ENCODE assay signal across 8 mouse cellular contexts in the genomic region with DNA sequence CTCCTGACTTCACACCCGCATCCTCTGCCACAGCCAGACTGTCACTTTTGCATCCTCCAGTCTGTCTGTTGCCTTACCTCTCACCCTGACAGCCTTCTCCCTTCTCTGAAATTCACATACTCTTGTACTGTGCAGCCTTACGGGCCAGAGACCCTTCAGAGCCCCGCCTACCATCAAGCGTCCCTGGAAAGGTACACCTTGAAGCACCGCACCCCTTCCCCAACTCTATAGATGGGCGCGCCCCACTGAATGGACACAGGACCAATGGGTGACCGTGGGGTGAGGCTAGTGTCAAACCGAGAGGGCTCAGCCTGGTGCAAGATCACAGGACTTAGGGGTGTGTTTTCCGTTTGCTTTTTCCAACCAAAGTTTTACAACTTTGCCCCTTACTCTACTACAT. TPM values are rescaled to one million over a fixed set of nuclear protein-coding genes. Genes with fewer than 3 reads are reported as not detected.
DNase-seq lines count a peak whose midpoint lies in the region; ATAC-seq lines count a peak whose summit lies in the region.

No protein-coding gene starts in this region.

- H3K36me3 ChIP-seq in heart, embryonic 12.5 days, result peaks cover 13% of the 10 kb centered on the region; the same call in 1 of the 2 replicates
- no peaks in the 10 kb centered on the region for H3K36me3 ChIP-seq in hindbrain, embryonic 13.5 days
- H3K36me3 ChIP-seq in macrophage (ENCODE audit: inconsistent target), result peaks cover 30% of the 10 kb centered on the region

- 0 out of 2 replicates have a peak, but pooled peaks cover 4% of the 10 kb centered on the region for H3K27me3 ChIP-seq in heart, embryonic 12.5 days (replicated peaks)
- H3K27me3 ChIP-seq in hindbrain, embryonic 13.5 days, result peaks cover 53% of the 10 kb centered on the region

- no peak overlapping the region for H3K27ac ChIP-seq in heart, embryonic 12.5 days (ENCODE audit: poor library complexity, severe bottlenecking)
- no peak overlapping the region for H3K27ac ChIP-seq in hindbrain, embryonic 13.5 days
- H3K27ac ChIP-seq in macrophage, result peak overlapping the region; percentile 87

- no peak for DNase-seq in heart, adult 9 months (ENCODE audit: low spot score in 2 of 2)
- DNase-seq in ZHBTc4 (ENCODE audit: low read depth, low spot score), result peak; percentile 48
- DNase-seq in adrenal gland, postnatal 36 days, result no peak
- DNase-seq in cerebellum, adult 9-10 months, result no peak
- no peak for DNase-seq in B cell, adult 2 months

- H3K9me3 ChIP-seq in heart, embryonic 12.5 days (replicated peaks), result no peaks in the 10 kb centered on the region
- H3K9me3 ChIP-seq in hindbrain, embryonic 13.5 days, result no peaks in the 10 kb centered on the region

- H3K4me1 ChIP-seq in heart, embryonic 12.5 days (replicated peaks), result peaks cover 37% of the 10 kb centered on the region
- peaks cover 18% of the 10 kb centered on the region for H3K4me1 ChIP-seq in hindbrain, embryonic 13.5 days (replicated peaks)

- H3K4me2 ChIP-seq in heart, embryonic 12.5 days, result peak overlapping the region; percentile 93
- H3K4me2 ChIP-seq in hindbrain, embryonic 13.5 days, result peak overlapping the region; percentile 86

- WGBS in heart, embryonic 12.5 days, result 3% methylated on average over 10 of the region's 10 CpGs
- WGBS in hindbrain, embryonic 13.5 days, result 10% methylated on average over 10 of the region's 10 CpGs
- WGBS in macrophage (ENCODE audit: missing documents), result 9% methylated on average over 10 of the region's 10 CpGs

- H3K79me2 ChIP-seq in macrophage (ENCODE audit: inconsistent target), result peaks cover 20% of the 10 kb centered on the region

- ATAC-seq in heart, embryonic 12.5 days (ENCODE audit: insufficient number of reproducible peaks, low FRiP score), result no peak
- no peak for ATAC-seq in hindbrain, embryonic 13.5 days (ENCODE audit: low FRiP score)

- no peak overlapping the region; the same call in 1 of the 2 replicates for H3K9ac ChIP-seq in heart, embryonic 12.5 days
- H3K9ac ChIP-seq in hindbrain, embryonic 13.5 days, result peak overlapping the region; percentile 64; the same call in 1 of the 2 replicates

- peak overlapping the region; percentile 65 for H3K4me3 ChIP-seq in heart, embryonic 12.5 days
- peak overlapping the region; percentile 49 for H3K4me3 ChIP-seq in hindbrain, embryonic 13.5 days
- H3K4me3 ChIP-seq in macrophage (ENCODE audit: inconsistent target), result peak overlapping the region; percentile 75

RNA-seq across cellular contexts. Expression of gene Pqlc3, which starts 1.1 kb away (rescaled TPM):
- polyA plus RNA-seq in heart, embryonic 12.5 days (2016; fragmentation: Nextera tagmentation; extraction: Ambion mirVana), result 3.5 and 4.8 TPM in 2 replicates
- polyA plus RNA-seq in hindbrain, embryonic 13.5 days (2015; fragmentation: Nextera tagmentation; extraction: Ambion mirVana), result 1.4 and 2.3 TPM in 2 replicates
- total RNA-seq in macrophage (2018; cell fraction: chromatin; rRNA removed), result 10 to 100 TPM in 19 of 26 experiments, 1 to 10 TPM in 7; 2.6 to 59.2 (median 20.9) TPM
- 100 to 1,000 TPM in 2 of 26 experiments, 10 to 100 TPM in 24; 71.1 to 110 (median 84.3) TPM for total RNA-seq in macrophage (2018; cell fraction: cytosol; rRNA removed)
- total RNA-seq in macrophage (2018; cell fraction: nucleus; rRNA removed), result 100 to 1,000 TPM in 2 of 26 experiments, 10 to 100 TPM in 24; 19.7 to 125 (median 49.3) TPM
- 83.0 to 111 TPM (median 90.5 TPM) in 3 replicates for polyA plus RNA-seq in macrophage (2018)
- total RNA-seq in adrenal gland, postnatal 36 days (2021), result 10 to 100 TPM in 1 of 2 experiments, 1 to 10 TPM in 1; 5.1 to 11.1 TPM

RNA-seq across cellular contexts. Expression of gene 2410004P03Rik, which starts 12.4 kb away (rescaled TPM):
- polyA plus RNA-seq in heart, embryonic 12.5 days (2016; fragmentation: Nextera tagmentation; extraction: Ambion mirVana), result 0.31 and 0.40 TPM in 2 replicates
- 3.0 and 4.8 TPM in 2 replicates for polyA plus RNA-seq in hindbrain, embryonic 13.5 days (2015; fragmentation: Nextera tagmentation; extraction: Ambion mirVana)
- not detected for total RNA-seq in macrophage (2018; cell fraction: chromatin; rRNA removed)
- under 1 TPM in 25 of 26 experiments, not detected in 1; 0.03 to 0.50 (median 0.14) TPM for total RNA-seq in macrophage (2018; cell fraction: cytosol; rRNA removed)
- not detected for total RNA-seq in macrophage (2018; cell fraction: nucleus; rRNA removed)
- 0.16 to 0.17 TPM in 2 of 3 replicates, not detected in the other for polyA plus RNA-seq in macrophage (2018)
- not detected for total RNA-seq in adrenal gland, postnatal 36 days (2021)

Comparison
In these comparisons a context has a peak if more than half of its experiments do, and no peak if none do; other contexts are left out.
1. RNA of gene Pqlc3, which starts 1.1 kb away (polyA plus RNA-seq): 83.0 to 111 TPM in macrophage; 3.5 to 4.8 TPM in heart, embryonic 12.5 days and 1.4 to 2.3 TPM in hindbrain, embryonic 13.5 days; every median in the first group is over 10 times any median in the second.
2. Peak in every context shown above with its lines, with median percentiles within 50 percentile points of each other: H3K4me3 ChIP-seq.